Mouse (Mus musculus): ENCODE data around the gene Cers5. TPM values are rescaled to one million over a fixed set of nuclear protein-coding genes. Genes with fewer than 3 reads are reported as not detected.

The Cers5 gene
- polyA plus RNA-seq, 1 experiment: 74.9 TPM

DNA sequence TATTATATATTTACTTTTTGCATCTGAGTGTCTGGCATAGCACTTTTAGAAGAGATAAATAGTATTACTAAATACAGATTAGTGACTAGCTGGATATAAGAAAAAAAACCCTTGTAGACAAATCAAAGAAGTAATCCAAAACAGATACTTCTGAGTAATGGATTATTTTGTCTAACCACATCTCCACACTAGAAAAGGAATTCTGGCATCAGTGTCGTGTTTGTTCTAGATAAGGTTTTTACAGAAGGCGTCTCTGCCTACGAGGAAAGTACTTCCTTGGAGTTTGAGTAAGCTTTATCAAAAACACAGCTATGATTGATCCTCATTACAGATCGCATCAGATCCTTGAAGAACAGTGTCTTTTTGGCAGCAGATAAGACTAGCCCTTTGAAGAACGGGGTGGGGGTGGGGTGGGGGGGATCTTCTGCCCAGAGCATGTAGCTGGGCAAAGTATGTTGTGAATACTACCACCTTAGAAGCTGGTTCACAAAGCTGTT is 1.6 kb downstream of the Cers5 start:
- peaks cover 10% of the 10 kb centered on the region for H3K4me1 ChIP-seq (ENCODE audit: control insufficient read depth, insufficient read depth, low read length)
- no peak overlapping the region for H3K27ac ChIP-seq (ENCODE audit: insufficient read depth, low read depth, low read length)
- peak overlapping the region; percentile 77 for H3K4me3 ChIP-seq (ENCODE audit: insufficient read depth, low read length)
- TF ChIP-seq CTCF (IDR thresholded peaks at IDR 0.05; ENCODE audit: low read depth, low read length) (no peak), POLR2A (IDR thresholded peaks at IDR 0.05; ENCODE audit: borderline replicate concordance, low read depth, low read length) (no peak)

DNA sequence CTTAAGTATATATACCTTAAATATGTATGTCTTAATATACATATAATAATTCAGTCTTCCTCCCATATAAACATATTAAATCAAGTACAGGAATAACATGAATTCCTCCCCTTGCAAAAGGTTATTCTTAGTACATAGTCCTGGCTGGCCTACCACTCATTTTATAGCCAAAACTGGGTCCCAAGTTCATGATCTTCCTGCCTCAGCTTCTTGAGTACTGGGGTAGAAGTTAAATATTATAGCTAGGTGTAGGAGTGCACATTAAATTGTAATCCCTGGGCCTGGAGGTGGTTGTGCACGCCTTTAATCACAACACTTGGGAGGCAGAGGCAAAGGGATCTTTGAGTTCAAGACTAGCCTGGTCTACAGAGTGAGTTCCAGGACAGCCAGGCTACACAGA is 3.9 kb downstream of the Cers5 start:
- TF ChIP-seq CTCF (IDR thresholded peaks at IDR 0.05; ENCODE audit: low read depth, low read length): no peak
- no peak for TF ChIP-seq POLR2A (IDR thresholded peaks at IDR 0.05; ENCODE audit: borderline replicate concordance, low read depth, low read length)
- H3K4me1 ChIP-seq (ENCODE audit: control insufficient read depth, insufficient read depth, low read length): peaks cover 10% of the 10 kb centered on the region
- H3K4me3 ChIP-seq (ENCODE audit: insufficient read depth, low read length): no peak overlapping the region
- H3K27ac ChIP-seq (ENCODE audit: insufficient read depth, low read depth, low read length): no peak overlapping the region

DNA sequence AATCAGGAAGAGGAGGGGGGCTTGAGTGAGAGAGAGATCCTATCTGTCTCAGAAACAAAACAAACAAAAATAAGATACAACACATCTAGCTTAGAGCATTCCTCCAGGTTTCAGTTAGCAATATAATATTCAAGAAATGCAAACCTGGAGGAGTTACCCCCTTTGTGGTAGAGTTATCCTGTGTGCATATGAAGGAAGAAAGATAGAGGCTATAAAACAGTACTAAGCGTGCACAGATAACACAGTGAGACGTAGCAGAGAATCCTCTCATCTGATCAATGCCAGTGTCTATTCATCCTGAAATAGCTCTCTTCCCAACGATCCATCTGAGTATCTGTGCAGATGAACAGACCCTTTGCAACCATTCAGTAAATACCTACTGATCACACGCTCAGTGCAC is 5.2 kb downstream of the Cers5 start:
- no peak overlapping the region for H3K27ac ChIP-seq (ENCODE audit: insufficient read depth, low read depth, low read length)
- TF ChIP-seq POLR2A (IDR thresholded peaks at IDR 0.05; ENCODE audit: borderline replicate concordance, low read depth, low read length) (no peak), CTCF (IDR thresholded peaks at IDR 0.05; ENCODE audit: low read depth, low read length) (no peak)
- H3K4me1 ChIP-seq (ENCODE audit: control insufficient read depth, insufficient read depth, low read length): peaks cover 7% of the 10 kb centered on the region
- H3K4me3 ChIP-seq (ENCODE audit: insufficient read depth, low read length): no peak overlapping the region

DNA sequence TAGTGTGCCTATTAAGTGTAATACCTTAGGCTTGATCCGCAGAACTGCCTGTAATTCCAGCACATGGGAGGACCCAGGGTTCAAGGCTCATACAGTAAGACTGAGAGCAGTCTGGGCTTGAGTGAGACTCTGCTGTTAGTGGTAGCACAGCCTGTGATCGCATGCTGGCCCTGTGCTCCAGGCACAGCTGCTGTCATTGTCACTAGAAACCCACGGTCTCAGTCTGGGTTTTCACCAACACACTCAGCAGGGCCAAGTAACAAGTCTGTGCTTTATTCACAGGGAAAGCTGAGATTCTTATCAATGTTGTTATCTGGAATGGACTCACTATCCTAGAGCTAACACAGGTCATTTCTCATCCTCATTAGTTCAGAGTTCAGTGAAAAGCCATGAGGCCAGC is 18.5 kb downstream of the Cers5 start:
- no peak overlapping the region for H3K27ac ChIP-seq (ENCODE audit: insufficient read depth, low read depth, low read length)
- H3K4me1 ChIP-seq (ENCODE audit: control insufficient read depth, insufficient read depth, low read length): peaks cover 2% of the 10 kb centered on the region
- H3K4me3 ChIP-seq (ENCODE audit: insufficient read depth, low read length): no peak overlapping the region
- no peak for TF ChIP-seq POLR2A (IDR thresholded peaks at IDR 0.05; ENCODE audit: borderline replicate concordance, low read depth, low read length)
- no peak for TF ChIP-seq CTCF (IDR thresholded peaks at IDR 0.05; ENCODE audit: low read depth, low read length)

DNA sequence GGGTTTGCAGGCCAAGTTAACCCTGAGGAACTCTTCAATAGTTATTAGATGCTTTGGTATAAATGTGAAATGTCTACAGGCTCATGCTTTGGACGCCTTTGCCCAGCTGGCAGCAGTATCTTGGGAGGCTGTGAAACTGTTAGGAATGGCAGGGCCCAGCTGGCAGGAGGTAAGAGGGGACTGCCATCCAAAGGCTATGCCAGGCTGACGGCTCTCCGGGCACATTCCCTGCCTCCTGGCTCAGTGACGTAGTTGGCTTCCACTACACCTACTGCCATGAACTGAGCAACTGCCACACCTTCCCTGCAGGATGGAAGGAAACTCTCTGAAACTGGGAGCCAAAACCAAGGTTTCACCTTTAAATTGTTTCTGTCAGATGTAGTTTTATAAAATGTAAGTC is 32.5 kb downstream of the Cers5 start:
- Histone ChIP-seq H3K27ac (ENCODE audit: insufficient read depth, low read depth, low read length) (no peak overlapping the region), H3K4me1 (ENCODE audit: control insufficient read depth, insufficient read depth, low read length) (no peaks in the 10 kb centered on the region), H3K4me3 (ENCODE audit: insufficient read depth, low read length) (no peak overlapping the region)
- TF ChIP-seq POLR2A (IDR thresholded peaks at IDR 0.05; ENCODE audit: borderline replicate concordance, low read depth, low read length): no peak

DNA sequence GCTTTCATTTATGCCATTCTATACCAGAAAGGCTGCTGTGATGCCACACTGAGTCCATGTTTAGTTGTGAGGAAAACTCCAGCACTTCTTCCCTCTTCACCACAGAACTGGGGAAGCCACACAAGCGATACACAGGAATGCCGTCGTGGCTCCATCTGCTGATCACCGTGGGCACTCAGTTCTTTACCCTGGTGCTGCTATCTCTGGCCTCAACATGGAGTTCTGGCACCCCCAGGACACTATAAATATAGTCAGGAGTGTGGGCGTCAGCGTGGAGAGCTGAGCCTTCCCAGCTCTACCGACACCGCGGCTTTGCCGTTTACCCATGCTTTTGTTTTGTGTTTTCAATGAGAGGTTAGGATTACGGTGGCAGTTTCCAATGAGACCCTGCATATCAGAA is 36.0 kb downstream of the Cers5 start:
- no peak for TF ChIP-seq CTCF (IDR thresholded peaks at IDR 0.05; ENCODE audit: low read depth, low read length)
- TF ChIP-seq POLR2A (IDR thresholded peaks at IDR 0.05; ENCODE audit: borderline replicate concordance, low read depth, low read length): no peak
- Histone ChIP-seq H3K27ac (ENCODE audit: insufficient read depth, low read depth, low read length) (no peak overlapping the region), H3K4me1 (ENCODE audit: control insufficient read depth, insufficient read depth, low read length) (no peaks in the 10 kb centered on the region), H3K4me3 (ENCODE audit: insufficient read depth, low read length) (no peak overlapping the region)

DNA sequence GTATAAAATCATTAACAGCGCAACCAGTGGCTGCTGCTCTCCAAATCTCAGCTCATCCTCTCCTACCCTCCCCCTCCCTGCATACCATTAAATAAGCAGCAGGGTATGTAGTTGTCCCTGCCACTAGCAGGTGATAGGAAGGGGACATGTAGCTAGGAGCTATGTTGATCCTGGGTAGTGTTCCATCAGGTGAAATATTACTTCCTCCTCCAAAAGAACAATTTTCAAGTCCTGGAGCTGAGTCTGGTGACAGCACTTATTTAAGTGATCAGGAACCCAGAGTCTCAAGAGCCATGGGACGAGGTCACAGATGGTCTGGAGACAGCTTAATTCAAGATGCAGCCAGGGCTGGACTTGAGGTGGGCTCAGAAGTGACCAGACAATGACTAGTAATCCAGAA is 37.1 kb downstream of the Cers5 start:
- Histone ChIP-seq H3K27ac (ENCODE audit: insufficient read depth, low read depth, low read length) (no peak overlapping the region), H3K4me1 (ENCODE audit: control insufficient read depth, insufficient read depth, low read length) (no peaks in the 10 kb centered on the region), H3K4me3 (ENCODE audit: insufficient read depth, low read length) (no peak overlapping the region)
- TF ChIP-seq POLR2A (IDR thresholded peaks at IDR 0.05; ENCODE audit: borderline replicate concordance, low read depth, low read length): no peak
- no peak for TF ChIP-seq CTCF (IDR thresholded peaks at IDR 0.05; ENCODE audit: low read depth, low read length)

DNA sequence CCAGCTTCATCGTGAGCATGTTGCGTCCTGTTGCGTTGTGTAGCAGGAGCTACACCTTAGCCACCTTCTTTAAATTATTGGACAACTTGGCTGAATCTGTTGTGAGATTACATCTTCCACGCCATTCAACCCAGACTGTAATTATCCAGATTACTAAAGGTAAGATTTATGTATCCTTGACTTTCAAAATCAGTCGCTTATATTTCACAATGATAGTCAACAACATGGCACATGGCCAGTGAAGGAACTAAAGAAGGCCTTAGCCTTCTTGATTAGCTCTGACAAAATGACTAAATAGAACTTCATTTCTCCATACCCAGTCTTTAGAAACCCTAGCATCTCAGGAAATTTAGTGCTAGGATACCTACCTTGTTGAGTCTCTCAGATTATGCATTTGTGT is 39.5 kb downstream of the Cers5 start:
- H3K4me3 ChIP-seq (ENCODE audit: insufficient read depth, low read length): no peak overlapping the region
- H3K27ac ChIP-seq (ENCODE audit: insufficient read depth, low read depth, low read length): no peak overlapping the region
- no peaks in the 10 kb centered on the region for H3K4me1 ChIP-seq (ENCODE audit: control insufficient read depth, insufficient read depth, low read length)
- TF ChIP-seq CTCF (IDR thresholded peaks at IDR 0.05; ENCODE audit: low read depth, low read length): no peak
- TF ChIP-seq POLR2A (IDR thresholded peaks at IDR 0.05; ENCODE audit: borderline replicate concordance, low read depth, low read length): no peak

DNA sequence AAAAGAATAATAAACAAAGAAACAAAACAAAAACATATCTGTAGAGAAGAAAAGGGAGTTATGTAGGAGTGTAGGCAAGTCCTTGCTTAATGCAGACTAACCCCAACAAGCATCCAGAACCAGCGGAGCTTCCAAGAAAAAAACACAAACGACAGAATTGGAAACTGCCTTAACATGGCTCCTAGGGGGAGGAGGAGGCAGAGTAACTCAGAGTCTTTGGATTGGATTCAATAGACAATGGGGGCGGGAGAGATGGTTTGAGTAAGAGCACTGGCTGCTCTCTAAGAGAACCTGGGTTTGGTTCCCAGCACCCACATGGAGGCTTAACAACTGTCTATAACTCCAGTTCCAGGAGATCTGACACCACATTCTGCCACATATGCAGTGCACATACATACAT is 41.0 kb downstream of the Cers5 start:
- Histone ChIP-seq H3K4me3 (ENCODE audit: insufficient read depth, low read length) (no peak overlapping the region), H3K4me1 (ENCODE audit: control insufficient read depth, insufficient read depth, low read length) (0 out of 2 replicates have a peak, but pooled peaks cover under 1% of the 10 kb centered on the region), H3K27ac (ENCODE audit: insufficient read depth, low read depth, low read length) (no peak overlapping the region)
- TF ChIP-seq POLR2A (IDR thresholded peaks at IDR 0.05; ENCODE audit: borderline replicate concordance, low read depth, low read length) (no peak), CTCF (IDR thresholded peaks at IDR 0.05; ENCODE audit: low read depth, low read length) (no peak)

DNA sequence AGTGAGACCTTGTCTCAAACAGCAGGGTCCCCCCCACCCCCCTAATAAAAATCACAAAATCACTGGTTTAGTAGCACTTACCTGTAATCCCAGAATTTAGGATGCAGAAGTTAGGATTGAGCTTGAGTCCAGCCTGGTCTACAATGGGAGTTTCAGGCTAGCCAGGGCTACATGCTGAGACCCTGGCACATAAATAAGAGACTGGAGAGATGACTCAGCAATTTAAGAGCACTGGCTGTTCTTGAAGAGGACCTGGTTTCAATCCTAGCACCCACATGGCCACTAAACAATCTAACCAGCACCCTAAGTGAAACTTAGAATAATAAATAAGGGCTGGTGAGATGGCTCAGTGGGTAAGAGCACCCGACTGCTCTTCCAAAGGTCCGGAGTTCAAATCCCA is 41.5 kb downstream of the Cers5 start:
- Histone ChIP-seq H3K4me3 (ENCODE audit: insufficient read depth, low read length) (no peak overlapping the region), H3K4me1 (ENCODE audit: control insufficient read depth, insufficient read depth, low read length) (0 out of 2 replicates have a peak, but pooled peaks cover 3% of the 10 kb centered on the region), H3K27ac (ENCODE audit: insufficient read depth, low read depth, low read length) (no peak overlapping the region)
- TF ChIP-seq POLR2A (IDR thresholded peaks at IDR 0.05; ENCODE audit: borderline replicate concordance, low read depth, low read length): no peak
- no peak for TF ChIP-seq CTCF (IDR thresholded peaks at IDR 0.05; ENCODE audit: low read depth, low read length)
